Mouse (Mus musculus) MEL (cell line): ENCODE measurements around the gene Btg3. TPM values are rescaled to one million over a fixed set of nuclear protein-coding genes. Genes with fewer than 3 reads are reported as not detected.

Source experiments
- DNase-seq: peaks from one replicate; pipeline ENCODE4 v3.0.0; 2011; ENCODE audit warnings: low read depth, low spot score
- H3K27ac ChIP-seq: 2 replicates; pipeline ENCODE4 v1.5.1; 2012; ENCODE audit warnings: low read depth, mild to moderate bottlenecking, control low read depth, low read length, moderate library complexity; ENCODE audit not compliant: control insufficient read depth
- H3K27me3 ChIP-seq, 2 experiments: fragments of 150-350 bp in 1 of 2; sonication (generic) in 1 of 2; 2 replicates each; pipeline ENCODE4 v1.6.1; 2012; ENCODE audit warnings: low read length in 2 of 2, mild to moderate bottlenecking in 2 of 2, improper control_type of control experiment in 1 of 2, moderate library complexity in 1 of 2; ENCODE audit not compliant: insufficient read depth in 2 of 2, control insufficient read depth in 1 of 2
- H3K36me3 ChIP-seq, 2 experiments: 2 replicates each; pipeline ENCODE4 v1.6.1; 2012 to 2014; ENCODE audit warnings: low read length in 2 of 2, improper control_type of control experiment in 1 of 2, inconsistent platforms in 1 of 2, mild to moderate bottlenecking in 1 of 2; ENCODE audit not compliant: insufficient read depth in 2 of 2, control insufficient read depth in 1 of 2
- H3K4me1 ChIP-seq, 2 experiments: fragments of 150-350 bp in 1 of 2; sonication (generic) in 1 of 2; 2 replicates each; pipeline ENCODE4 v1.6.1; 2012; ENCODE audit warnings: low read length in 2 of 2, improper control_type of control experiment in 1 of 2, mild to moderate bottlenecking in 1 of 2; ENCODE audit not compliant: insufficient read depth in 2 of 2, control insufficient read depth in 1 of 2
- H3K4me3 ChIP-seq, 2 experiments: fragments of 150-350 bp in 1 of 2; sonication (generic) in 1 of 2; 2 replicates each; pipeline ENCODE4 v1.5.1; 2012; ENCODE audit warnings: low read depth in 2 of 2, low read length in 2 of 2, mild to moderate bottlenecking in 2 of 2, moderate library complexity in 2 of 2, control low read depth in 1 of 2, improper control_type of control experiment in 1 of 2; ENCODE audit not compliant: control insufficient read depth in 1 of 2, insufficient read depth in 1 of 2
- H3K79me2 ChIP-seq: 2 replicates; pipeline ENCODE4 v1.6.1; 2012; ENCODE audit warnings: mild to moderate bottlenecking, low read length, moderate library complexity; ENCODE audit not compliant: control insufficient read depth, poor library complexity, insufficient read depth
- H3K9ac ChIP-seq: 2 replicates; pipeline ENCODE4 v1.6.1; 2012; ENCODE audit warnings: low read depth, mild to moderate bottlenecking, control low read depth, low read length, moderate library complexity; ENCODE audit not compliant: control insufficient read depth, poor library complexity, severe bottlenecking
- H3K9me3 ChIP-seq: fragments of 150-350 bp; sonication (generic); replicated peaks from 2 replicates; pipeline ENCODE4 v1.6.1; 2012; ENCODE audit warnings: mild to moderate bottlenecking, low read length, improper control_type of control experiment, moderate library complexity; ENCODE audit not compliant: insufficient read depth
- CHD1 ChIP-seq: IDR thresholded peaks from 2 replicates; pipeline ENCODE4 v1.6.1; 2012; ENCODE audit warnings: low read depth, mild to moderate bottlenecking, inconsistent platforms, low read length, improper control_type of control experiment
- CHD2 ChIP-seq: IDR thresholded peaks from 2 replicates; pipeline ENCODE4 v1.6.1; 2011; ENCODE audit warnings: low read length, improper control_type of control experiment
- CTCF ChIP-seq, 3 experiments: IDR thresholded peaks in 2 of 3; conservative IDR thresholded peaks in 1 of 3; 2 replicates each; pipeline ENCODE4 v1.5.1; 2011 to 2012; ENCODE audit warnings: low read length in 3 of 3, low read depth in 2 of 3, mild to moderate bottlenecking in 2 of 3, improper control_type of control experiment in 1 of 3, inconsistent platforms in 1 of 3, mixed read lengths in 1 of 3, moderate library complexity in 1 of 3; ENCODE audit not compliant: control insufficient read depth in 1 of 3, insufficient read depth in 1 of 3, poor library complexity in 1 of 3, severe bottlenecking in 1 of 3
- ELF1 ChIP-seq: IDR thresholded peaks from 2 replicates; pipeline ENCODE4 v1.6.1; 2014; ENCODE audit warnings: low read depth, mild to moderate bottlenecking, inconsistent platforms, low read length, improper control_type of control experiment, moderate library complexity
- HCFC1 ChIP-seq: IDR thresholded peaks from 2 replicates; pipeline ENCODE4 v1.6.1; 2012; ENCODE audit warnings: low read depth, mild to moderate bottlenecking, inconsistent platforms, low read length, improper control_type of control experiment, moderate library complexity
- KAT2A ChIP-seq: conservative IDR thresholded peaks from 2 replicates; pipeline ENCODE4 v1.6.1; 2012; ENCODE audit warnings: low read depth, low read length, improper control_type of control experiment, inconsistent platforms
- MAX ChIP-seq: IDR thresholded peaks from 2 replicates; pipeline ENCODE4 v1.6.1; 2011; ENCODE audit warnings: low read length, improper control_type of control experiment
- MAZ ChIP-seq: IDR thresholded peaks from 2 replicates; pipeline ENCODE4 v1.6.1; 2012; ENCODE audit warnings: low read depth, mild to moderate bottlenecking, inconsistent platforms, low read length, improper control_type of control experiment
- MYC ChIP-seq: IDR thresholded peaks from 2 replicates; pipeline ENCODE4 v1.6.1; 2011; ENCODE audit warnings: low read depth, mild to moderate bottlenecking, low read length, improper control_type of control experiment, moderate library complexity
- NELFE ChIP-seq: IDR thresholded peaks from 2 replicates; pipeline ENCODE4 v1.6.1; 2011; ENCODE audit warnings: low read depth, low read length, improper control_type of control experiment
- NRF1 ChIP-seq: IDR thresholded peaks from 2 replicates; pipeline ENCODE4 v1.6.1; 2014; ENCODE audit warnings: low read depth, mild to moderate bottlenecking, inconsistent platforms, low read length, improper control_type of control experiment, moderate library complexity; ENCODE audit not compliant: poor library complexity, insufficient read depth, severe bottlenecking
- POLR2A ChIP-seq, 2 experiments: IDR thresholded peaks; 2 replicates each; pipeline ENCODE4 v1.6.1; 2011 to 2012; ENCODE audit warnings: low read length in 2 of 2, mild to moderate bottlenecking in 2 of 2, control low read depth in 1 of 2, improper control_type of control experiment in 1 of 2, low read depth in 1 of 2, moderate library complexity in 1 of 2; ENCODE audit not compliant: control insufficient read depth in 1 of 2, insufficient read depth in 1 of 2, poor library complexity in 1 of 2
- RCOR1 ChIP-seq: IDR thresholded peaks from 2 replicates; pipeline ENCODE4 v1.6.1; 2012; ENCODE audit warnings: low read depth, mild to moderate bottlenecking, inconsistent platforms, low read length, improper control_type of control experiment
- TCF12 ChIP-seq: IDR thresholded peaks from 2 replicates; pipeline ENCODE4 v1.6.1; 2014; ENCODE audit warnings: low read depth, mild to moderate bottlenecking, inconsistent platforms, low read length, improper control_type of control experiment, moderate library complexity
- USF1 ChIP-seq: IDR thresholded peaks from 2 replicates; pipeline ENCODE4 v1.6.1; 2014; ENCODE audit warnings: low read depth, mild to moderate bottlenecking, inconsistent platforms, low read length, improper control_type of control experiment, moderate library complexity
- ZC3H11A ChIP-seq: IDR thresholded peaks from 2 replicates; pipeline ENCODE4 v1.6.1; 2012; ENCODE audit warnings: low read depth, mild to moderate bottlenecking, inconsistent platforms, low read length, improper control_type of control experiment
- ZMIZ1 ChIP-seq: IDR thresholded peaks from 2 replicates; pipeline ENCODE4 v1.6.1; 2012; ENCODE audit warnings: low read depth, mild to moderate bottlenecking, inconsistent platforms, low read length, improper control_type of control experiment, moderate library complexity
- polyA plus RNA-seq, 2 experiments: library from polyadenylated mRNA; stranded (reverse) in 1 of 2; unstranded in 1 of 2; fragments of >175 nt in 1 of 2; fragments of >200 nt in 1 of 2; gene quantifications; 2 replicates each; pipeline versions ENCODE4 v1.2.1 to v1.2.4; 2012; ENCODE audit warnings: low replicate concordance in 2 of 2, low read depth in 1 of 2; ENCODE audit not compliant: insufficient read length in 2 of 2, insufficient read depth in 1 of 2, missing spikeins in 1 of 2
- total RNA-seq: library from RNA; depleted of rRNA; stranded (reverse); fragments of 300-350 nt; gene quantifications from 2 replicates; pipeline ENCODE4 v1.2.3, GENCODE M21; 2012; rRNA removed

Btg3 gene
- total RNA-seq (11.6 and 17.5 TPM in 2 replicates), polyA plus RNA-seq (1 to 10 TPM in 1 of 2 experiments, not detected in 1; 8.5 TPM)

- Histone ChIP-seq H3K27ac (peak within 1 kb of the TSS; percentile 83), H3K79me2 (peaks cover 36% of the 10 kb centered on the region), H3K9ac (peak within 1 kb of the TSS; percentile 97), H3K4me1 (peaks cover 10 to 14% of the 10 kb centered on the region in 2 experiments; a peak in 3 of 4 replicates), H3K4me3 (peak within 1 kb of the TSS; percentile 93 to 98), H3K27me3 (no peaks in the 10 kb centered on the region), H3K9me3 (no peaks in the 10 kb centered on the region), H3K36me3 (peaks cover 8 to 23% of the 10 kb centered on the region in 2 experiments)
- TF ChIP-seq KAT2A (no peak), NRF1 (peak; percentile 49; the same call in 1 of the 2 replicates), MAZ (no peak), ZMIZ1 (peak; percentile 15; the same call in 1 of the 2 replicates), RCOR1 (0 out of 2 replicates have a peak, but pooled peaks have one; percentile 2), POLR2A (IDR thresholded peaks at IDR 0.05; ENCODE audit: control insufficient read depth in 1 of 2, insufficient read depth in 1 of 2, low read depth in 1 of 2, low read length in 2 of 2, poor library complexity in 1 of 2) (peak; percentile 77 to 78; a peak in 2 of 4 replicates), MYC (0 out of 2 replicates have a peak, but pooled peaks have one; percentile 60), TCF12 (peak; percentile 7; the same call in 1 of the 2 replicates), HCFC1 (0 out of 2 replicates have a peak, but pooled peaks have one; percentile 27), USF1 (0 out of 2 replicates have a peak, but pooled peaks have one; percentile 4), CHD2 (no peak), ELF1 (peak; percentile 42; the same call in 1 of the 2 replicates), MAX (peak; percentile 67), NELFE (peak; percentile 80)
- peak; percentile 91 for DNase-seq
Measured at GRCm38 (mm10) chr16:78376745-78377570, at the start of gene Btg3. Gene Btg3 (minus strand): TSS chr16:78377192.

GRCm38 (mm10) chr16:78417733-78418132 lies 40.7 kb upstream of the Btg3 start:
- H3K27me3 ChIP-seq, result no peaks in the 10 kb centered on the region
- no peaks in the 10 kb centered on the region for H3K36me3 ChIP-seq
- DNase-seq, result no peak
- TF ChIP-seq ZC3H11A, result no peak
- no peak for TF ChIP-seq ELF1
- TF ChIP-seq CTCF (IDR thresholded peaks at IDR 0.05 in 2 of 3, conservative IDR thresholded peaks at IDR 0.05 in 1 of 3; ENCODE audit: control insufficient read depth in 1 of 3, insufficient read depth in 1 of 3, low read depth in 2 of 3, low read length in 3 of 3, poor library complexity in 1 of 3, severe bottlenecking in 1 of 3), result no peak
- no peak for TF ChIP-seq CHD1
- H3K9ac ChIP-seq, result no peak overlapping the region
- H3K27ac ChIP-seq, result no peak overlapping the region
- H3K79me2 ChIP-seq, result no peaks in the 10 kb centered on the region
- H3K4me1 ChIP-seq, result no peaks in the 10 kb centered on the region
- H3K4me3 ChIP-seq, result no peak overlapping the region
- H3K9me3 ChIP-seq, result no peaks in the 10 kb centered on the region
